Mouse (Mus musculus): ENCODE measurements around the gene Foxe3.

Gene Foxe3

GRCm38 (mm10) chr4:114917091-114917490, 8.7 kb downstream of the Foxe3 start:
- peak; percentile 58 for DNase-seq (ENCODE audit: low read depth, low spot score)

GRCm38 (mm10) chr4:114916056-114916455, 9.8 kb downstream of the Foxe3 start:
- no peak for DNase-seq (ENCODE audit: low read depth, low spot score)

GRCm38 (mm10) chr4:114913594-114913962, 12.2 kb downstream of the Foxe3 start:
- peak; percentile 52 for DNase-seq (ENCODE audit: low read depth, low spot score)

- no peak for DNase-seq (ENCODE audit: low read depth, low spot score)
These were observed 12.9 kb downstream of the Foxe3 start for GRCm38 (mm10) chr4:114912705-114913593.

- no peak for DNase-seq (ENCODE audit: low read depth, low spot score)
These were observed 16.0 kb downstream of the Foxe3 start for GRCm38 (mm10) chr4:114909602-114910484.

- peak; percentile 62 for DNase-seq (ENCODE audit: low read depth, low spot score)
These were observed 16.8 kb downstream of the Foxe3 start, which contains the start of gene Foxd2 for GRCm38 (mm10) chr4:114908829-114909601. Gene Foxd2 (minus strand): TSS chr4:114908873.

GRCm38 (mm10) chr4:114907951-114908828, 17.6 kb downstream of the Foxe3 start:
- DNase-seq (ENCODE audit: low read depth, low spot score): no peak

GRCm38 (mm10) chr4:114907056-114907917, 18.5 kb downstream of the Foxe3 start:
- DNase-seq (ENCODE audit: low read depth, low spot score): no peak

GRCm38 (mm10) chr4:114905969-114906680, 19.7 kb downstream of the Foxe3 start:
- no peak for DNase-seq (ENCODE audit: low read depth, low spot score)

- DNase-seq (ENCODE audit: low read depth, low spot score): no peak
These were observed 20.3 kb downstream of the Foxe3 start for GRCm38 (mm10) chr4:114905501-114905900.

GRCm38 (mm10) chr4:114903422-114903782, 22.4 kb downstream of the Foxe3 start:
- DNase-seq (ENCODE audit: low read depth, low spot score): no peak

- no peak for DNase-seq (ENCODE audit: low read depth, low spot score)
These were observed 23.0 kb downstream of the Foxe3 start for GRCm38 (mm10) chr4:114902641-114903421.

GRCm38 (mm10) chr4:114901643-114902351, 24.0 kb downstream of the Foxe3 start:
- DNase-seq (ENCODE audit: low read depth, low spot score): no peak

- DNase-seq (ENCODE audit: low read depth, low spot score): no peak
These were observed 24.8 kb downstream of the Foxe3 start for GRCm38 (mm10) chr4:114900866-114901642.

GRCm38 (mm10) chr4:114899885-114900284, 25.9 kb downstream of the Foxe3 start:
- no peak for DNase-seq (ENCODE audit: low read depth, low spot score)

- peak; percentile 12 for DNase-seq (ENCODE audit: low read depth, low spot score)
These were observed 28.0 kb downstream of the Foxe3 start for GRCm38 (mm10) chr4:114897853-114898252.

- no peak for DNase-seq (ENCODE audit: low read depth, low spot score)
These were observed 43.6 kb downstream of the Foxe3 start for GRCm38 (mm10) chr4:114882232-114882631.
